Mouse (Mus musculus) neural tube, embryonic 15.5 days (tissue): ENCODE data around the gene Pccb. TPM values are rescaled to one million over a fixed set of nuclear protein-coding genes. Genes with fewer than 3 reads are reported as not detected.

Source experiments
- ATAC-seq: fragments of 200-750 bp; cut with Nextera tagmentation; 2 replicates; pipeline ENCODE4 v1.8.0; 2017; ENCODE audit warnings: mild to moderate bottlenecking, moderate TSS enrichment, moderate library complexity; ENCODE audit not compliant: low FRiP score
- H3K27ac ChIP-seq: fragments of 300-500 bp; sonication (generic); replicated peaks from 2 replicates; pipeline ENCODE4 v1.5.1; 2015; ENCODE audit warnings: mild to moderate bottlenecking, inconsistent platforms
- H3K27me3 ChIP-seq: fragments of 300-500 bp; sonication (generic); replicated peaks from 2 replicates; pipeline ENCODE4 v1.6.1; 2015; ENCODE audit warnings: inconsistent platforms
- H3K36me3 ChIP-seq: fragments of 300-500 bp; sonication (generic); 2 replicates; pipeline ENCODE4 v1.6.1; 2015; ENCODE audit warnings: inconsistent platforms
- H3K4me1 ChIP-seq: fragments of 300-500 bp; sonication (generic); 2 replicates; pipeline ENCODE4 v1.6.1; 2015; ENCODE audit warnings: inconsistent platforms
- H3K4me2 ChIP-seq: fragments of 300-500 bp; sonication (generic); 2 replicates; pipeline ENCODE4 v1.6.1; 2015; ENCODE audit warnings: inconsistent platforms, mild to moderate bottlenecking, moderate library complexity
- H3K4me3 ChIP-seq: fragments of 300-500 bp; sonication (generic); replicated peaks from 2 replicates; pipeline ENCODE4 v1.5.1; 2015; ENCODE audit warnings: mild to moderate bottlenecking, inconsistent platforms
- H3K9ac ChIP-seq: fragments of 300-500 bp; sonication (generic); replicated peaks from 2 replicates; pipeline ENCODE4 v1.6.1; 2015; ENCODE audit warnings: mild to moderate bottlenecking, inconsistent platforms
- H3K9me3 ChIP-seq: fragments of 300-500 bp; sonication (generic); replicated peaks from 2 replicates; pipeline ENCODE4 v1.6.1; 2016; ENCODE audit warnings: inconsistent platforms
- WGBS: fragments of 180-500 bp; shearing (Covaris S2); methylation state at CpG from one replicate; pipeline ENCODE4 v1.1.7; 2015; ENCODE audit warnings: mixed read lengths; 5-methylcytosine and 5-hydroxymethylcytosine counted together
- polyA plus RNA-seq: library from polyadenylated mRNA; unstranded; fragments of >200 nt; fragmentation: Nextera tagmentation; extraction: Ambion mirVana; gene quantifications from 2 replicates; pipeline ENCODE4 v1.2.1, GENCODE M21; 2015

Pccb gene
- polyA plus RNA-seq, 1 experiment from 2014 or later: 27.0 TPM

DNA sequence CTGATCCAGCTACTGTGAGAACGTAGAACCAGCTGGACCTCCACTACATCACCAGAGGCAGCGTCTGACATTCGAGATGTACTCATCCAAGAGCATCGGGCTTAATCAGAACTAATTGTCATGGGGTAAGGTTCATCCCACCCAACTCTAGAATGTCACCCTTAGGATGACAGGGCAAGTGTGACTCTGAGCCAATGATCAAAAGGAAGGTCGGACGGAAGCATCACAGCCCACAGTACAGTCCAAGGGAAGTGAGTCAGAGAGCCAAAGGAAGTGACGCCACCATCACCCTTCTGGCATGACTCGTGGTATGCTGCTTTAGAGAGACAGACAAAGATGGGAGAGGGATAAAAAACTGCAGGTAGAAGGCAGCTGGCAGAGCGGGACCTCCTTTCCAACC, 7.6 kb upstream of the Pccb start:
- WGBS: 90% methylated on average over 9 of the region's 9 CpGs

DNA sequence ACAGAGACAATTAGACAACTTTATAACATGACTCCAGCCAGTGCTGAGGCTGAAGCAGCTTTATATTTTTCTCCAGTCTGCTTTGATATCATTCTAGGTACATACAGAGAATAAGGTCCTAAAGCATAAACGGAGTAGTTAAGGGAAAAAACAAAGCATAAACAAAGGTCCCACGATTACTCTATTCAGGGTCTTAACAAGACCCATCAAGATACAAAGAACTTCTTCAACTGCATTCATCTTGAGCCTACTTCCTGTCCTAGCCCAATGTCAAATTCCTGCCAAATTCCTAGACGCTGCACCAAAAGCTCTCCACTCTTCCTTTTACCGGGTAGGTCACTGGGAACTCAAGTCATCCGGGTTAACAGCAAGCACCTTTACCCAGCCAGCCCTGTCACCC, 6.8 kb upstream of the Pccb start:
- Histone ChIP-seq H3K4me2 (no peak overlapping the region), H3K27ac (no peak overlapping the region), H3K36me3 (no peaks in the 10 kb centered on the region), H3K4me3 (no peak overlapping the region), H3K9ac (no peak overlapping the region), H3K27me3 (no peaks in the 10 kb centered on the region), H3K4me1 (no peaks in the 10 kb centered on the region), H3K9me3 (no peaks in the 10 kb centered on the region)
- WGBS: 71% methylated on average over 5 of the region's 5 CpGs
- no peak for ATAC-seq

More for the DNA sequence above, 7.6 kb upstream of the Pccb start:
- Histone ChIP-seq H3K4me2 (no peak overlapping the region), H3K27me3 (no peaks in the 10 kb centered on the region), H3K27ac (no peak overlapping the region), H3K9me3 (no peaks in the 10 kb centered on the region), H3K9ac (no peak overlapping the region), H3K4me1 (no peaks in the 10 kb centered on the region), H3K4me3 (no peak overlapping the region), H3K36me3 (no peaks in the 10 kb centered on the region)
- ATAC-seq: no peak

DNA sequence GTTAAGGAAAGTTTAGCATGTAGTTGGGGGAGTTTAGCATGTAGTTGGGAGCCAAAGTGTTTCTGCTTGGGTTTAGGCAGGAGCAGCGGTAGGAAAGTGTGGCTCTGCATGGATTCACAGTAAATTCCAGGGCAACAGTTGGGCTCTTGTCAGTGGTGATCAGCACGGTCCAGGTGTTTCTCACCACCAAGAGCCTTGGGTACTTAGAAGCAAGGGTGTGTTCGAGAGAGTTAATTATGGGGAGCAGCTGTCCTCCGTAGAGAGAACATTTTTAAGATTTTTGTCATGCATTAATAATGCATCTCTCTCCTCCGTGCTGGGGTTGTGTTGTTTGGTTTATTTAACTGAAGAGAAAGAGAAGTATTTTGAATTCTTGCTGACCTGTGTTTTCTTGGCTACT, 3.9 kb upstream of the Pccb start:
- Histone ChIP-seq H3K4me3 (no peak overlapping the region), H3K4me1 (peaks cover 8% of the 10 kb centered on the region), H3K27ac (no peak overlapping the region), H3K27me3 (no peaks in the 10 kb centered on the region), H3K9ac (no peak overlapping the region), H3K36me3 (no peaks in the 10 kb centered on the region), H3K4me2 (no peak overlapping the region), H3K9me3 (no peaks in the 10 kb centered on the region)
- no peak for ATAC-seq
- 82% methylated on average over 5 of the region's 5 CpGs for WGBS

DNA sequence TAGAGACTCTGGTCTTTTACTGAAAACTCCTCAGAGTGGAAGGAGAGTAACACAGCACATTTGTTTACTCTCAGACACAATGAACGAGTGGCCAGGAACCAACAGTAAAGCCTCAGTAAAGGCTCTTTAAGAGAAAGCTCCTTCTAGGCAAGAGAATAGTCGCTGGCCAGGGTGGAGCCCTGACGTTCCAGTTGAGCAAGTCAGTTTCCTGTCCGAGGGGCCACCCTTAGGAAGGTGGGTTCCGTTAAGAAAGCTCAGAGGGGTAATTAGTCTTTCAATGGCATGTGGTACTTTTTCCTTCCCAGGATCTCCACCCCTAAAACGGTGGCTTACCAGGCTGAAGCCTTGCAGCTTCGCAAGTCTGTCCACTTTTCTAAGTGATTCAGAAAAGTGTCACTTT, 2.7 kb upstream of the Pccb start:
- Histone ChIP-seq H3K27me3 (no peaks in the 10 kb centered on the region), H3K9ac (no peak overlapping the region), H3K9me3 (no peaks in the 10 kb centered on the region), H3K4me3 (no peak overlapping the region), H3K4me2 (no peak overlapping the region), H3K27ac (no peak overlapping the region), H3K4me1 (peaks cover 12% of the 10 kb centered on the region), H3K36me3 (no peaks in the 10 kb centered on the region)
- ATAC-seq: no peak
- 39% methylated on average over 7 of the region's 7 CpGs for WGBS

DNA sequence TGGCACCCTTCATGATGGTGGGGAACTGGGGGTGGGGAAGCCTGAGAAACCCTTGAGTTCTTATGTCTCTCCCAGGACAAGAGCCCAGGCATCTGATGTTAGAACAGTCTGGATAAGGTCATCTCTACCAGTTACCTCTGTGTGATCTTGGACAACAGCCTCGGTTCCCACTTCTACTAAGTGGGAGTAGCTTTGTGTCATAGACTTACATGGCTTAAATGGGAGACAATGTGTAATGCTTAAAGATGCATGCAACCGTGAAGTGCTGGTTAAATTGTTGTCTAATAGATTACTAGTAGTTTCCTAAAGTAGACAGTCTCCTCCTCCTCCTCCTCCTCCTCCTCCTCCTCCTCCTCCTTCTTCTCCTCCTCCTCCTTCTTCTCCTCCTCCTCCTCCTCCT, 2.2 kb upstream of the Pccb start:
- Histone ChIP-seq H3K36me3 (no peaks in the 10 kb centered on the region), H3K4me1 (peaks cover 12% of the 10 kb centered on the region)
- WGBS: 74% methylated on average over 2 of the region's 2 CpGs

DNA sequence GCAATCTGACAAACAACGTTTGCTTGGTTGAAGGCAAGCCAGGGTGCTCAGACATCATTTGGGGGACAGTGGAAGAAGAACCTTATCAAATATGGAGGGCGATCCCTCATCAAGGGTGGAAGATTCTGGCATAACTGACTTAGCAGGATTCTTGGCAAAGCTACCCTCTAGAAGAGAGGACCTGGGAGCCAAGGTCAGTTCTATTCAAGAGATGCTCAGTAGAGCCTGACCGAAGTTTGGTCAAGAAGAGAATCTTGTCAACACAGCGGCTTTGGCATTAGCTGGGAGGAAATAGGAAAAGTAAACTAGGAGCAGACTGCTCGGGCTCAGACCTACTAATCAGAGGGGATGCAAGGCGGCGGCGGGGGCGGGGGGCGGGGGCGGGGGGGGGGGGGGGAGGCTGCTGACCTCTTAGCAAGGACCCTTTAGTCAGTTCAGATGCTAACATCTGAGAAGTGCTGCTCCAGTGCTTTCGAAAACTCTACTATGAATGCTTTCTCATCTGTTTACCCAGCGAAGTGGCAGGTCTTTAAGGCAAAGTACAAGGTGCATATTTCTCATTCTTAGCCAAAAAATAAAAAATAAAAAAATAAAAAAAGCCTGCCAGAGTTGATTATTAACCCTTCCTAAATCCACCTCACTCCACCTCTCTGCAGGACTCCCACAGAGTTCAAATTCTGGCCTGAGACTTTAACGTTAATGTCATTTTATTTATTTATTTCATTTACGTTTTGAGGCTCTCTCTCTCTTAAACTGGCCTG, 1.3 kb upstream of the Pccb start:
- H3K4me1 ChIP-seq: peaks cover 12% of the 10 kb centered on the region
- H3K36me3 ChIP-seq: peaks cover 7% of the 10 kb centered on the region; the same call in 1 of the 2 replicates
- 96% methylated on average over 9 of the region's 15 CpGs for WGBS
- no peak overlapping the region for H3K27ac ChIP-seq
- H3K9ac ChIP-seq: no peak overlapping the region
- no peaks in the 10 kb centered on the region for H3K9me3 ChIP-seq
- ATAC-seq: no peak
- no peaks in the 10 kb centered on the region for H3K27me3 ChIP-seq
- no peak overlapping the region for H3K4me3 ChIP-seq
- no peak overlapping the region for H3K4me2 ChIP-seq

More for the DNA sequence above, 2.2 kb upstream of the Pccb start:
- Histone ChIP-seq H3K9me3 (no peaks in the 10 kb centered on the region), H3K4me3 (no peak overlapping the region), H3K27me3 (no peaks in the 10 kb centered on the region), H3K9ac (no peak overlapping the region), H3K4me2 (no peak overlapping the region), H3K27ac (no peak overlapping the region)
- no peak for ATAC-seq

DNA sequence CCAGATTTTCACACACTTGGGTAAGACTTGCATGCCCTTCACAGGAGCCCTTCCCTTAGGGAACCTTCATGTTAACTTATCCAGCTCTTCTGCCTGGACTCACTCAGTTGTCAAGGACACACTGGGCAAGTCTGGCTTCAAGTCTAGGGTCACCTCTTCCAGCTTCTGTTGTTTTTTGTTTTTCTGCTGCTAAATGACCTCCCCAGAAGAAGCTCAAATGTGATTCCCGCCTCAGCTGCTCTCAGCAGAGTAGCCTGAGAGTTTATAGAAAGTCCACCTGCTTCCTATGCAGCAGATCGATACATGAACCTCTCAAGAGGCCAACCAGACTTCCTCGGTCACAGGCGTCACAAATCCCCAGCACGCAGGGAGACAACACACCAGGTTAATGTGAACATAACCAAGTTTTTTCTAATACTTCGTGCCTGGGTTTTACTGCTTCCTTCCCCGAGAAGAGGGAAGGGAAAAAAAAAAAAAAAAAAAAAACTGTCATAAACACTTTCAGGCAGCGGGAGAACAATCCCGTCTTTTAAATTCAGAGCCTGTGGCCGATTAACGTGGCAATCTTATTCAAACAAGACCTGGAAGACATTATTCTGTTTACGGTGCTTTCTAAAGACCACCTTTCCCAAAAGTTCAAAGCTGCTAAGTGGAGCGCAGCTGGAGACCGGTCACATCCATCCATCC, 794 bp downstream of the Pccb start:
- no peak for ATAC-seq
- peak overlapping the region; percentile 100 for H3K27ac ChIP-seq
- H3K4me3 ChIP-seq: peak overlapping the region; percentile 68
- H3K4me2 ChIP-seq: peak overlapping the region; percentile 71
- H3K4me1 ChIP-seq: peaks cover 12% of the 10 kb centered on the region
- H3K9me3 ChIP-seq: no peaks in the 10 kb centered on the region
- peaks cover 11% of the 10 kb centered on the region for H3K36me3 ChIP-seq
- H3K9ac ChIP-seq: peak overlapping the region; percentile 56
- H3K27me3 ChIP-seq: no peaks in the 10 kb centered on the region
- WGBS: 2% methylated on average over 14 of the region's 14 CpGs

DNA sequence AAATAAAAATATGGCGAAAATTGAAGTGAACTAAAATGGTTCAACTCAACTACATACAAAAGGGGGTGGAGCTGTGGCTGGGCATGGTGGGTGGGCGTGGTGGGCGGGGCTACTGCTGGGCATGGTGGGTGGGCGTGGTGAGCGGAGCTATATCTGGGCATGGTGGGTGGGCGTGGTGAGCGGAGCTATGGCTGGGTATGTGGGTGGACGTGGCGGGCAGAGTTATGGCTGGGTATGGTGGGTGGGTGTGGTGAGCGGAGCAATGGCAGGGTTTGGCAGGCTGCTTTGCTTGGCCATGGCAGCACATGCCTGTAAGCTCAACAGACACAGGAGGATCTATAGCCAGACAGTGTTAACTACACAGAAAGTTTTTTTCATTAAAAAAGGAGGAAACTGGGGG, 15.9 kb downstream of the Pccb start:
- H3K4me2 ChIP-seq: no peak overlapping the region
- H3K4me1 ChIP-seq: no peaks in the 10 kb centered on the region
- H3K27me3 ChIP-seq: no peaks in the 10 kb centered on the region
- H3K36me3 ChIP-seq: peaks cover 34% of the 10 kb centered on the region
- no peak for ATAC-seq
- no peak overlapping the region for H3K4me3 ChIP-seq
- 98% methylated on average over 10 of the region's 10 CpGs for WGBS
- H3K9ac ChIP-seq: no peak overlapping the region
- no peaks in the 10 kb centered on the region for H3K9me3 ChIP-seq
- H3K27ac ChIP-seq: no peak overlapping the region

DNA sequence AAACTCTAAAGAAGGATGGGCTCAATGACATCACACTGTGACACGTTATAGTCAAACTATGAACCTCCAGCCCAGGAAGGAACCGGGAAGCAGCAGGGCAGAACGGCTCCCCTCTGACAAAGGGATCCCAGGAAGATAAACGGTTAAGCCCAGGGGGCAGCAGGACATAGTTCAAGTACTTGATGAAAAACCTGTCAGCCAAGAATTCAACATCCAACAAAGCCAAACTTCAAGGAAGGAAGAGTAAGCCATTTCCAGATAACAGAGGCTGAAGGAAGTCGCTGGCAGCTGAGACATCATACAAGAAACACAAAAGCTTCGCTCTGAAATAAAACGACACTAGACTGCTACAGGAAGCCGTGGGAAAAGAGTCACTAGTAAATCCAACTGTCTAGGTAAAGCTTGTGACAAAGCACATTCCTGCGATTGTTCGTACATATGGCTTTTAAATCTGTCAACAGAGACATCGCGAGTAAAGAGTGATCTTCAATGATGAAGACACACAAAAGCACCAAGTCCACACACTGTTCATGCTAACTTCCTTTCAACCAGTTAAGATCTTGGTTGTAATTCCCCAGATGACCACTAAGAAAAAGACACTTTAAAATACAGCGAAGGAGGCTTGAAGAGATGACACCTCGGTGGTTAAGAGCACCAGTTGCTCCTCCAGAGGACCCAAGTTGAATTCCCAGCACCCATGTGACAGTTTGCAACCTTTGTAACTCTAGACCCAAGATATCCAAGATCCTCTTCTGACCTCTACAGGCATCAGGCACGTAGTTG, 16.8 kb downstream of the Pccb start:
- Histone ChIP-seq H3K9ac (no peak overlapping the region), H3K4me3 (no peak overlapping the region), H3K4me2 (no peak overlapping the region), H3K4me1 (no peaks in the 10 kb centered on the region), H3K36me3 (peaks cover 26% of the 10 kb centered on the region), H3K27ac (no peak overlapping the region), H3K27me3 (no peaks in the 10 kb centered on the region), H3K9me3 (no peaks in the 10 kb centered on the region)
- ATAC-seq: no peak
- 56% methylated on average over 15 of the region's 15 CpGs for WGBS

DNA sequence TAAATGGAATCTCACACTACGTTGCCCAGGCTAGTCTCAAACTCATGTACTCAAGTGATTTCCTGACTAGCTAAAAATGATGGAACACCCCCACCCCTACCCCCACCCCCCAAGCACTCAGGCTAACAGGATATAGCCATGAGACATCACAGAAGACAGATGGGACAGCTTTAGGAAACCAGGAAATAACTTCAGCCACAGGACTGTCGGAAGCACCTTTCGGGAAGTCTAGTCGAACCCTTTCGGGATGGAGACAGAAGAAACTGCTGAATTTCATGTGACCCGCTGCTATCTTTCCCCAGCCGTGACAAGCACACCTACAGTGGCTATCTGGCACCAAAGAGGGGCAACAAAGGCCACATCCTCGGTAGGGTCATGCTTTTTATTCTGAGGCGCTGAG, 19.4 kb downstream of the Pccb start:
- Histone ChIP-seq H3K4me3 (no peak overlapping the region), H3K4me2 (no peak overlapping the region), H3K27me3 (no peaks in the 10 kb centered on the region), H3K9ac (no peak overlapping the region), H3K4me1 (no peaks in the 10 kb centered on the region), H3K27ac (no peak overlapping the region), H3K36me3 (peaks cover 23% of the 10 kb centered on the region), H3K9me3 (no peaks in the 10 kb centered on the region)
- WGBS: 95% methylated on average over 9 of the region's 9 CpGs
- ATAC-seq: no peak

DNA sequence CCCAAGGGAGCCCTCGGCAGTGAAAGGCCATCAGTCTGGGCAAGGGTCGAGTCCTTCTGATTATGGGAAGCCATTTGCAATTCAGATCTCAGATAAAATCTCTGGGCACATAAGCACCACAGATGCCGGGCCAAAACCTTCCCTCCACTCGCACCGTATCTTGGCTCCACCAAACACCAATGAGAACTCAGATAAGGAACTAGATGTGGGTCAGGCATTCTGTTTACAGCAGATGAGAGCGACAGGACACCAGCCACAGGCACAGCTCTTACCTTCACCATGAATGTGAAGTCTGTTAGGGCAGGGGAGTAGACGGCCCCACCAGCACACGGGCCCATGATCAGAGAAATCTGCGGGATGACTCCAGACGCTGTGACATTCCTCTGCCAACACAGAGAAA, 22.3 kb downstream of the Pccb start:
- H3K27me3 ChIP-seq: no peaks in the 10 kb centered on the region
- WGBS: 80% methylated on average over 10 of the region's 10 CpGs
- H3K4me1 ChIP-seq: no peaks in the 10 kb centered on the region
- no peak overlapping the region for H3K4me2 ChIP-seq
- H3K9me3 ChIP-seq: no peaks in the 10 kb centered on the region
- H3K27ac ChIP-seq: no peak overlapping the region
- no peak for ATAC-seq
- H3K9ac ChIP-seq: no peak overlapping the region
- H3K4me3 ChIP-seq: no peak overlapping the region
- H3K36me3 ChIP-seq: peaks cover 23% of the 10 kb centered on the region

DNA sequence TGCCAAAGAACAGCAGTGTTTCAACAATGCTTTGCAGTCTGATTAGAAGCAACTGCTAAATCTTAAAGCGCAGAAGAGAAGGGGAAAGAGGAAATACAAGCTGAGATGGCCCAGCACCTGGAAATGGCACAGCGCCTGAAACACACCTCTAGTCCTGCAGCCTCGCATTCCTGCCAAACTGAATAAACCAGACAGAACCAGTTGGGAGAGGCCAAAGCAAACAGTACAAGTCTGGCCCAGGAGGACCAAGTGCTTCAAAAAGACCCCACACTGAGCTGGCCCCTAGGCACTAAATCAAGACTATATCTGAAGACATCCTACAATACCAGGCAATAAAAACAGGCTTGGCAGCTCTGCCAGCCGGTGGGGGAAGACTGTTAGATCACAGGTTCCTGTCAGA, 28.8 kb downstream of the Pccb start:
- no peak overlapping the region for H3K4me3 ChIP-seq
- no peaks in the 10 kb centered on the region for H3K4me1 ChIP-seq
- ATAC-seq: no peak
- H3K4me2 ChIP-seq: no peak overlapping the region
- H3K27ac ChIP-seq: no peak overlapping the region
- WGBS: 73% methylated on average over 4 of the region's 4 CpGs
- H3K9me3 ChIP-seq: no peaks in the 10 kb centered on the region; the same call in 1 of the 2 replicates
- no peaks in the 10 kb centered on the region for H3K27me3 ChIP-seq
- H3K9ac ChIP-seq: no peak overlapping the region
- peaks cover 8% of the 10 kb centered on the region for H3K36me3 ChIP-seq
